Mouse (Mus musculus) CH12.LX (cell line): ENCODE measurements around the gene Acyp1. TPM values are rescaled to one million over a fixed set of nuclear protein-coding genes. Genes with fewer than 3 reads are reported as not detected.

ENCODE experiments used
- DNase-seq: peaks from one replicate; pipeline ENCODE4 v3.0.0-alpha.2; 2013; ENCODE audit errors: extremely low read depth
- H3K27ac ChIP-seq: 2 replicates; pipeline ENCODE4 v1.5.1; 2012; ENCODE audit warnings: low read depth, mild to moderate bottlenecking, control low read depth, moderate library complexity; ENCODE audit not compliant: insufficient read depth
- H3K27me3 ChIP-seq: replicated peaks from 2 replicates; pipeline ENCODE3; 2012; ENCODE audit warnings: inconsistent platforms
- H3K36me3 ChIP-seq, 2 experiments: replicated peaks in 1 of 2; 2 replicates each; pipeline versions ENCODE3 to v1.6.1; 2012; ENCODE audit warnings: inconsistent platforms in 1 of 2, low read length in 1 of 2, mild to moderate bottlenecking in 1 of 2, mixed read lengths in 1 of 2, moderate library complexity in 1 of 2; ENCODE audit not compliant: control insufficient read depth in 1 of 2, insufficient read depth in 1 of 2
- H3K4me1 ChIP-seq, 2 experiments: 2 replicates each; pipeline ENCODE4 v1.6.1; 2012; ENCODE audit warnings: inconsistent platforms in 1 of 2, moderate library complexity in 1 of 2; ENCODE audit not compliant: insufficient read depth in 2 of 2, control insufficient read depth in 1 of 2
- H3K4me2 ChIP-seq: 2 replicates; pipeline ENCODE4 v1.6.1; 2012; ENCODE audit warnings: low read depth, mild to moderate bottlenecking, control low read depth; ENCODE audit not compliant: poor library complexity, insufficient read depth, severe bottlenecking
- H3K4me3 ChIP-seq, 3 experiments: fragments of 150-350 bp in 1 of 3; sonication (generic) in 1 of 3; replicated peaks in 1 of 3; 2 replicates each; pipeline versions ENCODE3 to v1.5.1; 2011 to 2012; ENCODE audit warnings: low read depth in 2 of 3, low read length in 2 of 3, mild to moderate bottlenecking in 2 of 3, moderate library complexity in 2 of 3, control low read depth in 1 of 3, improper control_type of control experiment in 1 of 3, inconsistent platforms in 1 of 3, mixed read lengths in 1 of 3; ENCODE audit not compliant: poor library complexity in 1 of 3
- H3K79me2 ChIP-seq: replicated peaks from 2 replicates; pipeline ENCODE4 v1.6.1; 2012; ENCODE audit warnings: mild to moderate bottlenecking, moderate library complexity; ENCODE audit not compliant: control insufficient read depth, poor library complexity, insufficient read depth, severe bottlenecking; ENCODE audit errors: extremely low read depth
- H3K9ac ChIP-seq: 2 replicates; pipeline ENCODE4 v1.6.1; 2012; ENCODE audit warnings: low read depth, mild to moderate bottlenecking, control low read depth, moderate library complexity; ENCODE audit not compliant: insufficient read depth
- H3K9me3 ChIP-seq: replicated peaks from 2 replicates; pipeline ENCODE3; 2012; ENCODE audit warnings: low read length, inconsistent platforms, mixed read lengths
- CHD2 ChIP-seq: IDR thresholded peaks from 2 replicates; pipeline ENCODE4 v1.6.1; 2011; ENCODE audit warnings: low read length, improper control_type of control experiment
- ELF1 ChIP-seq: IDR thresholded peaks from 2 replicates; pipeline ENCODE4 v1.6.1; 2014; ENCODE audit warnings: low read depth, mild to moderate bottlenecking, inconsistent platforms, low read length, improper control_type of control experiment
- EP300 ChIP-seq: IDR thresholded peaks from 2 replicates; pipeline ENCODE4 v1.6.1; 2011; ENCODE audit warnings: low read length, improper control_type of control experiment
- GABPA ChIP-seq: IDR thresholded peaks from 2 replicates; pipeline ENCODE4 v1.6.1; 2012; ENCODE audit warnings: low read depth, low read length, improper control_type of control experiment, inconsistent platforms; ENCODE audit not compliant: insufficient replicate concordance
- KAT2A ChIP-seq: IDR thresholded peaks from 2 replicates; pipeline ENCODE4 v1.6.1; 2012; ENCODE audit warnings: low read length, improper control_type of control experiment, inconsistent platforms; ENCODE audit not compliant: insufficient replicate concordance
- MAFK ChIP-seq: IDR thresholded peaks from 2 replicates; pipeline ENCODE4 v1.6.1; 2011; ENCODE audit warnings: low read length, improper control_type of control experiment; ENCODE audit not compliant: insufficient replicate concordance
- MAX ChIP-seq: IDR thresholded peaks from 2 replicates; pipeline ENCODE4 v1.6.1; 2011; ENCODE audit warnings: low read length, improper control_type of control experiment
- MXI1 ChIP-seq: IDR thresholded peaks from 2 replicates; pipeline ENCODE4 v1.6.1; 2011; ENCODE audit warnings: mild to moderate bottlenecking, low read depth, low read length, improper control_type of control experiment
- MYC ChIP-seq: IDR thresholded peaks from 2 replicates; pipeline ENCODE4 v1.6.1; 2011; ENCODE audit warnings: low read depth, mild to moderate bottlenecking, improper control_type of control experiment, low read length
- NRF1 ChIP-seq: IDR thresholded peaks from 2 replicates; pipeline ENCODE4 v1.6.1; 2014; ENCODE audit warnings: low read depth, mild to moderate bottlenecking, inconsistent platforms, low read length, improper control_type of control experiment, moderate library complexity
- SIN3A ChIP-seq: IDR thresholded peaks from 2 replicates; pipeline ENCODE4 v1.6.1; 2012; ENCODE audit warnings: low read length, improper control_type of control experiment, inconsistent platforms
- TBP ChIP-seq: conservative IDR thresholded peaks from 2 replicates; pipeline ENCODE4 v1.6.1; 2011; ENCODE audit warnings: low read depth, low read length, improper control_type of control experiment
- USF1 ChIP-seq: IDR thresholded peaks from 2 replicates; pipeline ENCODE4 v1.6.1; 2014; ENCODE audit warnings: low read depth, mild to moderate bottlenecking, inconsistent platforms, low read length, improper control_type of control experiment
- ZC3H11A ChIP-seq: IDR thresholded peaks from 2 replicates; pipeline ENCODE4 v1.6.1; 2012; ENCODE audit warnings: low read depth, mild to moderate bottlenecking, inconsistent platforms, low read length, improper control_type of control experiment
- ZKSCAN1 ChIP-seq: IDR thresholded peaks from 2 replicates; pipeline ENCODE4 v1.6.1; 2012; ENCODE audit warnings: low read depth, inconsistent platforms, low read length, improper control_type of control experiment, borderline replicate concordance
- ZNF384 ChIP-seq: IDR thresholded peaks from 2 replicates; pipeline ENCODE4 v1.6.1; 2012; ENCODE audit warnings: low read depth, low read length, improper control_type of control experiment, inconsistent platforms
- dilution Hi-C: fragments of 300-500 bp; cut with MboI; formaldehyde crosslinking; loops from 2 replicates; pipeline ENCODE4 v1.14.3; 2020; ENCODE audit warnings: low sequenced_read_pairs; ENCODE audit not compliant: extremely low pct_unique_long_range_greater_than_20kb, extremely low pct_ligation_motif_present
- in situ Hi-C: fragments of 300-500 bp; cut with MboI; formaldehyde crosslinking; loops from 3 replicates; pipeline ENCODE4 v1.14.3; 2019; ENCODE audit warnings: low sequenced_read_pairs, low pct_ligation_motif_present, low pct_unique_long_range_greater_than_20kb, mixed read lengths
- polyA plus RNA-seq: library from polyadenylated mRNA; unstranded; fragments of >175 nt; gene quantifications from 2 replicates; pipeline ENCODE4 v1.2.1, GENCODE M21; 2012; ENCODE audit warnings: low read depth; ENCODE audit not compliant: insufficient read length
- total RNA-seq, 2 experiments: library from RNA; depleted of rRNA; stranded (reverse); fragments of 300-350 nt in 1 of 2; fragments of >200 nt in 1 of 2; gene quantifications; 2 replicates each; pipeline ENCODE4 v1.2.3; 2012 to 2014

The Acyp1 gene
- total and polyA plus RNA-seq, 3 experiments: 15.3 to 37.2 (median 27.5) TPM

DNA sequence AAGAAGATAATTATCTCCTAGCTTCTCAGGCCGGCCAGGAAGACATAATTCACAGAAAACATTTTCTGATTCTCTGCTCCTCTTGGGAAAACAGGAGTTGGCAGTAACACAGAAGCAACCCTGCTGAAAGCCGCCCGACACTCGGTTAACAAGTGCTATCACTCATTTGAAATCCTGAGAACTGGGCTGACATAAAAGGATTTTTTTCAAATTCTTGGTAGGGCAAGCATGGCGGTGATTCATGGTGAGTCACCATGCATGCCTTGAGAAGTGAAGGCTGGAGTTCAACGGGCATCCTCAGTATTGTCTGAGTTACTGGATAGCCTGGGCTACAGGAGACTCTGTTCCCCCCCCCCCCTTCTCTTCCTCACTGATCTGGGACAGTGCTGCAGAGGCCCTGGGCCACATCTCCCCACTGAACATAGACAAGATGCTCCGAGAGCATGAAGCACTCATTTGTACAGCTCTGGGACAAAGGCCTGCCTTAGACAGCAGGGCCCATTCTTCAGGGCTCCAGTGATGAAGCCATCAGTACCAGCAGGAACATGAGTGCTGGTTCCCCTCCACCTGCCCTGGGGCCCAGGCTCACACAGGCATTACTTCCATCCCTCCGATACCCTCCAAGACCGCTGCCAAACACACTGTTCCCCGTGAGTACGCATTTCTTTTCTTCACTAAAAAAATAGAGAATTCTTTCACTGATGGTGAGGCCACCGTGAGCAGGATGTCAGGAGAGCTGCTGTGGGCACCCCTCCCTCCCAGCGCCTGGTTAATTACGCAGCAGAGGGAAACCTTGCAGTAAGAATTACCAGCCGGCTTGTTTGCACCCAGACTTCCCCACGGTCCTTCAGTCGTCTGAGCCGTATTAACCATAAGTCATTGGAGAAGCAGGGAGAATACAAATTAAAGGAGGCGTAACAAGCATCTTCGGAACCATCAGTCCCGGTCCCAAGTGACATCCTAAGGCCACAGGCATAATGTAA lies 54.6 kb downstream of the Acyp1 start:
- Histone ChIP-seq H3K4me3 (no peak overlapping the region), H3K4me1 (peaks cover 0 to 2% of the 10 kb centered on the region in 2 experiments; a peak in 1 of 4 replicates), H3K27ac (no peak overlapping the region), H3K4me2 (no peak overlapping the region), H3K9ac (no peak overlapping the region), H3K36me3 (peaks cover 11 to 58% of the 10 kb centered on the region in 2 experiments), H3K9me3 (no peaks in the 10 kb centered on the region), H3K79me2 (no peaks in the 10 kb centered on the region), H3K27me3 (no peaks in the 10 kb centered on the region)
- dilution Hi-C loops: no loop called here
- no peak for DNase-seq
- no peak for TF ChIP-seq SIN3A
- TF ChIP-seq ZNF384: no peak
- no peak for TF ChIP-seq ZKSCAN1
- no peak for TF ChIP-seq CHD2
- TF ChIP-seq GABPA: no peak
- in situ Hi-C loops: no loop called here

DNA sequence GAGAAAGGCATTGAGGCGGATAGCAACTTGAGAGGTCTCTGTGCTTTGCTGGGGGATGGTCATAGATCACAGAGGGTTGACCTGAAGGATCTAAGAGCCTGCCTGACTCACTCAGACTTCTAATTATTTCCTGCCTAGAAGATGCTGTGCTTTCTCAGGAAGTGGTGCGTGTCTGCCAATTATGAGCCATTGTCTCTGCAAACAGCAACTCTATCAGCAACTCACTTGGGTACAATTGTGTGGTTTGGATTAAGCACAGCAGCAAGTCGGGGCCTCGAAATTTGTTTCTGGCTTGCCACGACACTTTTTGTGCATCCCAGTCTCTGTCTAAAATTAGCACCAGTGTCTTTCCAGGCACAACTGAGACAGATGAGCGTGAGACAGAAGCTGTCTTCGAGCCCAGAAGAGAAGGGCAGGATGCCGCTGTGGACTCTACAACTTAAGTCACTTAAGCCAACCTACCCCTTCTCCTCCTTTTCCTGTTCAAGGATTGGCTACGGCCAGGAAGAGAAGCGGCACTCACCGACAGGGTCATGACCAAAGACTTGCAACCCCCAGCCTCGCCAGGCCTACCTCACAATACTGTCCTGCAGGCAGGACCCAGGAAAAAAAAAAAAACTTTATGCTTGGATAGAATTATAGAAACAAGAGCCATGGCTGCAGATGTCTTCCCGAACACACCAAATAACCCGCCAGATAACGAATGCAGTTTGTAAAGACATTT lies 60.2 kb downstream of the Acyp1 start:
- H3K4me1 ChIP-seq: peaks cover 0 to 22% of the 10 kb centered on the region in 2 experiments; a peak in 2 of 4 replicates
- H3K4me2 ChIP-seq: no peak overlapping the region
- TF ChIP-seq MXI1 (no peak), USF1 (no peak), NRF1 (no peak), MAX (no peak), MYC (no peak), MAFK (no peak), KAT2A (no peak), ZC3H11A (no peak), TBP (no peak), ELF1 (no peak), EP300 (no peak), ZNF384 (no peak)
- H3K27ac ChIP-seq: no peak overlapping the region
- H3K27me3 ChIP-seq: no peaks in the 10 kb centered on the region
- DNase-seq: no peak
- in situ Hi-C loops (no loop called here), dilution Hi-C loops (no loop called here)
- H3K79me2 ChIP-seq: no peaks in the 10 kb centered on the region
- H3K9ac ChIP-seq: no peak overlapping the region
- H3K36me3 ChIP-seq: peaks cover 33 to 67% of the 10 kb centered on the region in 2 experiments
- H3K4me3 ChIP-seq: no peak overlapping the region
- H3K9me3 ChIP-seq: no peaks in the 10 kb centered on the region
